Mouse (Mus musculus) erythroblast, embryonic 14.5 days (primary cell): ENCODE results near the gene Ppa2.

Experiments used
- GATA1 ChIP-seq: IDR thresholded peaks from 2 replicates; pipeline ENCODE4 v1.6.1; 2012; ENCODE audit warnings: low read length, inconsistent platforms, mixed read lengths
- TAL1 ChIP-seq: IDR thresholded peaks from 3 replicates; pipeline ENCODE4 v1.6.1; 2012; ENCODE audit warnings: low read length, inconsistent platforms, mixed read lengths

GRCm38 (mm10) chr3:133336400-133336799 is 26.5 kb downstream of the Ppa2 start:
- TF ChIP-seq GATA1 (no peak), TAL1 (no peak)
